Mouse (Mus musculus) stomach, embryonic 14.5 days (tissue): Measurements from ENCODE around the gene Ugt1a2. TPM values are rescaled to one million over a fixed set of nuclear protein-coding genes. Genes with fewer than 3 reads are reported as not detected.
"Not testable (repeated sequence)": the region's sequence is repeated elsewhere in the genome, so short reads cannot be mapped to it uniquely, and the experiment has no call there.

ENCODE experiments used
- ATAC-seq: fragments of 200-750 bp; cut with Nextera tagmentation; 2 replicates; pipeline ENCODE4 v1.8.0; 2017; ENCODE audit warnings: low read depth, moderate TSS enrichment; ENCODE audit not compliant: insufficient number of reproducible peaks, insufficient read depth, low FRiP score
- H3K27ac ChIP-seq: fragments of 300-500 bp; sonication (generic); 2 replicates; pipeline ENCODE4 v1.5.1; 2014; ENCODE audit warnings: mild to moderate bottlenecking, low read length, moderate library complexity, mixed read lengths
- H3K27me3 ChIP-seq: fragments of 300-500 bp; sonication (generic); 2 replicates; pipeline ENCODE4 v1.6.1; 2014; ENCODE audit warnings: low read length, control low read depth, mixed read lengths; ENCODE audit not compliant: control insufficient read depth, insufficient read depth
- H3K36me3 ChIP-seq: fragments of 300-500 bp; sonication (generic); 2 replicates; pipeline ENCODE4 v1.6.1; 2014; ENCODE audit warnings: mild to moderate bottlenecking, control low read depth, low read length, moderate library complexity, mixed read lengths; ENCODE audit not compliant: control insufficient read depth, insufficient read depth
- H3K4me1 ChIP-seq: fragments of 300-500 bp; sonication (generic); 2 replicates; pipeline ENCODE4 v1.6.1; 2014; ENCODE audit warnings: low read length, control low read depth, mixed read lengths; ENCODE audit not compliant: control insufficient read depth, insufficient read depth
- H3K4me2 ChIP-seq: fragments of 300-500 bp; sonication (generic); replicated peaks from 2 replicates; pipeline ENCODE4 v1.6.1; 2014; ENCODE audit warnings: low read depth, low read length, control low read depth
- H3K4me3 ChIP-seq: fragments of 300-500 bp; sonication (generic); 2 replicates; pipeline ENCODE4 v1.5.1; 2014; ENCODE audit warnings: low read depth, low read length, control low read depth
- H3K9ac ChIP-seq: fragments of 300-500 bp; sonication (generic); replicated peaks from 2 replicates; pipeline ENCODE4 v1.6.1; 2014; ENCODE audit warnings: low read depth, mild to moderate bottlenecking, control low read depth, low read length, moderate library complexity, mixed read lengths
- H3K9me3 ChIP-seq: fragments of 300-500 bp; sonication (generic); 2 replicates; pipeline ENCODE4 v1.6.1; 2016; ENCODE audit warnings: low read depth, low read length, control low read depth; ENCODE audit not compliant: control insufficient read depth
- WGBS: fragments of 180-500 bp; shearing (Covaris S2); extraction: QIAGEN DNeasy Blood & Tissue Kit; methylation state at CpG from one replicate; pipeline ENCODE4 v1.1.7; 2014; 5-methylcytosine and 5-hydroxymethylcytosine counted together
- polyA plus RNA-seq: library from polyadenylated mRNA; unstranded; fragments of >200 nt; fragmentation: Nextera tagmentation; extraction: Ambion mirVana; gene quantifications from 2 replicates; pipeline ENCODE4 v1.2.1, GENCODE M21; 2014

The Ugt1a2 gene
- polyA plus RNA-seq, 1 experiment from 2014 or later: 0.69 TPM

GRCm38 (mm10) chr1:88223011-88223515, 22.7 kb downstream of the Ugt1a2 start:
- ATAC-seq, H3K27me3 ChIP-seq, H3K27ac ChIP-seq, H3K4me2 ChIP-seq, H3K4me3 ChIP-seq, H3K4me1 ChIP-seq, H3K36me3 ChIP-seq, H3K9ac ChIP-seq: not testable (repeated sequence)
- peaks cover 28% of the 10 kb centered on the region for H3K9me3 ChIP-seq

DNA sequence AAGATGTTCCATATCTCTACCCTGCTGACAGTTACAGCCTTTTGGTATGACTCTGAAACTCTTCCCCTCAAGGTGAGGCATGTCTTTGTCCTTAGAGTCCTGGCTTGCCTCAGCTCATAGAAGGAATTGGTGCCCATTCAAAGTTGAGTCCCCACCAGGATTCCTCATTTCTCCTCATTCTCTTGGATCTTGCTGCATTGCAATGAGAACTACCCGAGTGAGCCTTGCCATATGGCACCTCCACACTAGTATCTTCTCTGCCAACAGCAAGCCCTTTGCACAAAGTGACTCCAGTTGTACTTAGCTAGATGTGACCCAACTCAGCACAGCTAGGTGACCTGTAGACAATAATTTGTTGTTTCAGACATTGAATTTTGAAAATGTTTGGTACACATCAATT, 23.2 kb downstream of the Ugt1a2 start:
- H3K36me3 ChIP-seq: no peaks in the 10 kb centered on the region
- peaks cover 33% of the 10 kb centered on the region for H3K9me3 ChIP-seq
- H3K27ac ChIP-seq: no peak overlapping the region
- H3K27me3 ChIP-seq: no peaks in the 10 kb centered on the region
- WGBS: 46% methylated on average over 1 of the region's 1 CpGs
- H3K4me3 ChIP-seq: no peak overlapping the region
- no peak for ATAC-seq
- no peaks in the 10 kb centered on the region for H3K4me1 ChIP-seq
- H3K4me2 ChIP-seq: no peak overlapping the region
- H3K9ac ChIP-seq: no peak overlapping the region

DNA sequence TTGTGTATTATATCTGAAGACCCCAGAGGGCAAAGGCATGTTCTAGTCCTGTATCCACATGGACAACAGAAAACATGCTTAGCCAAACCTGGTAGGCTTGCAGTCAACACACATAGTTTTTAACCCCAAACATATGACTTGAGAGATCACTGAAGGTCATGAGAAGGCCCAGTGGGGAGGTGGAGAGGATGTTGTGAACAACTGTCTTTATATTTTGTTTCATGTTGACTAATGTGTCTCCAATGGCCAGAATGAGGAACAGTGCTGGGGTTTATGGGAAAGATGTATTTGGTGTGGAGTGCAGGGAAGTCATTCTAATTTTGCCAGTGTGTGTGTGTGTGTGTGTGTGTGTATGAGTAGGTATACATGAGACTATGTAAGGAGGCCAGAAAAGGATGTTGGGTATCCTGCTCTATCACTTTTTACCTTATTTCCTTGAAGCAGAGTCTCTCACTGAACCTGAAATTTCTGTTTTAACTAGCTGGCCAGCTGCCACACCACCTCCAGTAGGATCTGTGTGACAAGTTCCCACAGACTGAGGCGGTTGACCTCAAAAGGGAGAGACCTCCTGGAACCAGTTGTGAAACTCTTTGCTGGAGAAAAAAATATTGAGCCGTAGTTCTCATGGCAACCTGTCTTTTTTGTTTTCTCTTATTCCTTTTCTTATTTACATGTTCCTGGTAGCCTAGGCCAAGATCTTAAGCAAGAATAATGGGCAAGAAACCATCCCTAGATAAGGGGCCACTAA, 23.8 kb downstream of the Ugt1a2 start:
- H3K27ac ChIP-seq: no peak overlapping the region
- 69% methylated on average over 2 of the region's 2 CpGs for WGBS

DNA sequence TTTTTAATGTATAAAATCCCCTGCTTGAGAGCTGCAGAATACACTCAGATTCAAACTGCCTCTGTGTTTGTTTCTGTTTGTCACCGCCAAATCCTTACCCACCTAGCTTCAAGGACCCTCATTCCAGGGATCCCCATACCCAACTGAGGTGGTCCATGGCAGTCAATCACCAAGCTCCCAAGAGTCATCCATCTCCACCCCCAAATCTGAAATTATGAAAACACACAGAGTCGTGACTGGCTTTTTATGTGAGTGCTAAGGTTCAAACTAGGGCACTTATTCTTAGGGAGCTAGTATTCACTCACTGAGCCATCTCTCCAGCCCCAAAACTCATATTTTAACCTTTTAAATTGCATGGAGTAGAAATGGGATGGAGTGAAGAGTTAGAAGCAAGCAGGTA, 24.9 kb downstream of the Ugt1a2 start:
- H3K9me3 ChIP-seq: peaks cover 50% of the 10 kb centered on the region
- H3K36me3 ChIP-seq, H3K27me3 ChIP-seq, H3K4me3 ChIP-seq, H3K4me2 ChIP-seq, H3K9ac ChIP-seq, H3K27ac ChIP-seq, ATAC-seq, H3K4me1 ChIP-seq: not testable (repeated sequence)
- 34% methylated on average over 2 of the region's 2 CpGs for WGBS

More for the DNA sequence above, 23.8 kb downstream of the Ugt1a2 start:
- Histone ChIP-seq H3K9me3 (peaks cover 39% of the 10 kb centered on the region), H3K9ac (no peak overlapping the region), H3K4me1 (no peaks in the 10 kb centered on the region), H3K36me3 (no peaks in the 10 kb centered on the region), H3K4me2 (no peak overlapping the region), H3K27me3 (no peaks in the 10 kb centered on the region), H3K4me3 (no peak overlapping the region)
- ATAC-seq: no peak

DNA sequence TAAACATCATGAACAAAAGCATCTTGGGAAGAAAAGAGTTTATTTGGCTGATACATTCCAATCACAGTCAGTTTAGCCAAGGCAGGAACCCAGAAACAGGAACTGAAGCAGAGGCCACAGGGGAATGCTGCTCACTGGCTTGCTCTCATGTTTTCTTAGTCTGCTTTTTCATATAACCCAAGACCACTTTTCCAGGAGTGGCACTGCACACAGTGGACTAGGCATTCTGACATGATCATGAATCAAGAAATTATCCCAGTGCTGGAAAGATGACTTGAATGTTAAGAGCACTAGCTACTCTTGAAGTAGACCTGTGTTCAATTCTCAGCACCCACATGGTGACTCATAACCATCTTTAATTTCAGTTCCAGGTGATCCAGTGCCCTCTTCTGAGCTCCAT, 25.3 kb downstream of the Ugt1a2 start:
- peaks cover 54% of the 10 kb centered on the region for H3K9me3 ChIP-seq
- no peak overlapping the region for H3K4me3 ChIP-seq
- H3K4me1 ChIP-seq: no peaks in the 10 kb centered on the region
- H3K27me3 ChIP-seq: no peaks in the 10 kb centered on the region
- no peak for ATAC-seq
- H3K9ac ChIP-seq: no peak overlapping the region
- H3K27ac ChIP-seq: no peak overlapping the region
- H3K4me2 ChIP-seq: no peak overlapping the region
- H3K36me3 ChIP-seq: no peaks in the 10 kb centered on the region

- no peaks in the 10 kb centered on the region for H3K4me1 ChIP-seq
These were observed 26.4 kb downstream of the Ugt1a2 start, which contains the start of gene Mroh2a for GRCm38 (mm10) chr1:88226670-88227379. Gene Mroh2a (plus strand): TSS chr1:88226986.

DNA sequence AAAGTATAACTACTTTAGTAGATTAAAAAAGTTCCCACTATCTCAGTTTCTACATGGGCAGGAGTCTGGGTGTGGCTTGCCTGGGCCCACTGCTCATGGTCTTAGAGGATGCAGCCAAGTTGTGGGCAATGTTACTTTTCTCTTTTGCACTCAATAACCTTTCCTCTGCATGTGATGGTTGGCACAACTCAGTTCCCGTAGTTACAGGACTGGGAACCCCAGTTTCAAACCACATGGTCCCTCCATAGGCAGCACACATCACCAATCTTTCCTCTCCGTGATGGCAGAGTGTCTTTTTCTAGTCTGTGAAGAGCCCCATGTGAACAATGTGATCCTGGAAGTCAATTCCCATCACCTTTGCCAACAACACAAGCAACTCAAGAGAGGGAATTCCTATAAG, 27.1 kb downstream of the Ugt1a2 start:
- no peak overlapping the region for H3K4me2 ChIP-seq
- H3K9me3 ChIP-seq: peaks cover 67% of the 10 kb centered on the region
- H3K9ac ChIP-seq: no peak overlapping the region
- H3K27me3 ChIP-seq: no peaks in the 10 kb centered on the region
- H3K4me1 ChIP-seq: no peaks in the 10 kb centered on the region
- no peak overlapping the region for H3K27ac ChIP-seq
- H3K4me3 ChIP-seq: no peak overlapping the region
- 59% methylated on average over 2 of the region's 2 CpGs for WGBS
- no peak for ATAC-seq
- H3K36me3 ChIP-seq: no peaks in the 10 kb centered on the region

More at GRCm38 (mm10) chr1:88226670-88227379, 26.4 kb downstream of the Ugt1a2 start, which contains the start of gene Mroh2a:
- no peak within 1 kb of the TSS for H3K4me3 ChIP-seq
- H3K9ac ChIP-seq: no peak within 1 kb of the TSS
- WGBS: 57% methylated on average over 5 of the region's 5 CpGs
- peaks cover 65% of the 10 kb centered on the region for H3K9me3 ChIP-seq
- ATAC-seq: no peak
- no peaks in the 10 kb centered on the region for H3K36me3 ChIP-seq
- no peaks in the 10 kb centered on the region for H3K27me3 ChIP-seq
- H3K27ac ChIP-seq: no peak within 1 kb of the TSS
- no peak within 1 kb of the TSS for H3K4me2 ChIP-seq

GRCm38 (mm10) chr1:88228121-88228520, 27.7 kb downstream of the Ugt1a2 start:
- Histone ChIP-seq H3K4me2 (no peak overlapping the region), H3K4me1 (no peaks in the 10 kb centered on the region), H3K36me3 (no peaks in the 10 kb centered on the region), H3K9me3 (peaks cover 74% of the 10 kb centered on the region), H3K4me3 (no peak overlapping the region), H3K9ac (no peak overlapping the region), H3K27ac (no peak overlapping the region), H3K27me3 (no peaks in the 10 kb centered on the region)
- WGBS: 71% methylated on average over 7 of the region's 7 CpGs
- 0 out of 2 replicates have a peak, but pooled peaks have one; percentile 3 for ATAC-seq
